Mouse (Mus musculus): Measurements from ENCODE around the gene Mtss1l.

DNA sequence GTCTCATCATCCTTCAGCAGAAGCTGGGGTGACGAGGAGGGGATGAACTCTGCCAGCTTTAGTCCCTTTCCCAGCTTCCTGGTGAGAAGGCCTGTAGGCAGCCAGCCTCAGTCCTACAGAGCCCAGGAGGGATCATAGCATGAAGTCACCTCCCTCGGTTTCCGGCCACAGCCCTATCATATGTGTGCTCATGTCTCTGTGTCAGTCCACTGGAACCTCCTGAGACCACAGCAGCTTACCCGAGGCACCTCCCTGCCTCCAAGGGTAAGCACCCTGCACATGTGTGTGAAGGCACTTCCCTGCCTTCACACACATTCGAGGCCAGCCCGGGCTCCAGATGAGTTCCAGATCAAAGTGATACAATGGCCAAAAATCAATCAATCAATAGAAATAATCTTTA is 69.0 kb downstream of the Mtss1l start:
- TF ChIP-seq CTCF (conservative IDR thresholded peaks at IDR 0.05; ENCODE audit: insufficient read depth, insufficient read length, low read depth, low read length) (no peak), POLR2A (IDR thresholded peaks at IDR 0.05; ENCODE audit: low read depth, low read length) (no peak)

All from kidney, adult 2 months (tissue).